Mouse (Mus musculus) ES-E14 (cell line): ENCODE data around the gene Foxn3. TPM values are rescaled to one million over a fixed set of nuclear protein-coding genes. Genes with fewer than 3 reads are reported as not detected.

Experiments used
- DNase-seq: peaks from one replicate; pipeline ENCODE4 v3.0.0-alpha.2; 2013; ENCODE audit warnings: low read depth, low spot score
- H3K27ac ChIP-seq: 2 replicates; pipeline ENCODE4 v1.5.1; 2012; ENCODE audit warnings: low read depth, mild to moderate bottlenecking, low read length, moderate library complexity, mixed read lengths; ENCODE audit not compliant: poor library complexity, insufficient read depth, severe bottlenecking
- H3K36me3 ChIP-seq: 2 replicates; pipeline ENCODE4 v1.6.1; 2012; ENCODE audit warnings: mild to moderate bottlenecking, low read length, moderate library complexity, mixed read lengths; ENCODE audit not compliant: control insufficient read depth, poor library complexity, insufficient read depth, severe bottlenecking
- H3K4me1 ChIP-seq, 2 experiments: fragments of 150-350 bp in 1 of 2; sonication (generic) in 1 of 2; 2 replicates each; pipeline ENCODE4 v1.6.1; 2012; ENCODE audit warnings: low read length in 2 of 2, mild to moderate bottlenecking in 1 of 2, mixed read lengths in 1 of 2; ENCODE audit not compliant: control insufficient read depth in 2 of 2, insufficient read depth in 2 of 2, poor library complexity in 1 of 2
- H3K4me3 ChIP-seq, 2 experiments: fragments of 150-350 bp in 1 of 2; sonication (generic) in 1 of 2; 2 replicates each; pipeline ENCODE4 v1.5.1; 2012; ENCODE audit warnings: low read length in 2 of 2, low read depth in 1 of 2, mild to moderate bottlenecking in 1 of 2, mixed read lengths in 1 of 2; ENCODE audit not compliant: insufficient read depth in 1 of 2, poor library complexity in 1 of 2, severe bottlenecking in 1 of 2
- H3K9ac ChIP-seq: 2 replicates; pipeline ENCODE4 v1.6.1; 2012; ENCODE audit warnings: low read depth, mild to moderate bottlenecking, low read length, mixed read lengths; ENCODE audit not compliant: poor library complexity, insufficient read depth, severe bottlenecking
- H3K9me3 ChIP-seq: fragments of 150-350 bp; sonication (generic); 2 replicates; pipeline ENCODE4 v1.6.1; 2012; ENCODE audit warnings: low read depth, mild to moderate bottlenecking, low read length; ENCODE audit not compliant: control insufficient read depth, insufficient read depth
- CHD2 ChIP-seq: IDR thresholded peaks from 2 replicates; pipeline ENCODE4 v1.6.1; 2014; ENCODE audit warnings: mild to moderate bottlenecking, low read depth, low read length, inconsistent platforms
- HCFC1 ChIP-seq: IDR thresholded peaks from 2 replicates; pipeline ENCODE4 v1.6.1; 2012; ENCODE audit warnings: low read length, inconsistent platforms, borderline replicate concordance; ENCODE audit not compliant: insufficient read depth
- MAFK ChIP-seq: IDR thresholded peaks from 2 replicates; pipeline ENCODE4 v1.6.1; 2014; ENCODE audit warnings: mild to moderate bottlenecking, low read depth, low read length, inconsistent platforms; ENCODE audit not compliant: insufficient read depth
- ZC3H11A ChIP-seq: IDR thresholded peaks from 2 replicates; pipeline ENCODE4 v1.6.1; 2012; ENCODE audit warnings: low read depth, mild to moderate bottlenecking, inconsistent platforms, low read length, borderline replicate concordance
- ZNF384 ChIP-seq: IDR thresholded peaks from 2 replicates; pipeline ENCODE4 v1.6.1; 2012; ENCODE audit warnings: low read depth, low read length, inconsistent platforms
- in situ Hi-C, 2 experiments: fragments of 600-800 bp; cut with MboI; formaldehyde crosslinking; loops; one replicate each; pipeline ENCODE4 v1.15.1; 2025; ENCODE audit warnings: low sequenced_read_pairs in 2 of 2, inconsistent platforms in 1 of 2; ENCODE audit not compliant: unreplicated experiment in 2 of 2
- total RNA-seq: library from RNA; depleted of rRNA; stranded (reverse); fragments of 300-350 nt; gene quantifications from 2 replicates; pipeline ENCODE4 v1.2.3, GENCODE M21; 2012; rRNA removed

Foxn3 gene
- 34.6 and 61.4 TPM in 2 replicates for total RNA-seq

DNA sequence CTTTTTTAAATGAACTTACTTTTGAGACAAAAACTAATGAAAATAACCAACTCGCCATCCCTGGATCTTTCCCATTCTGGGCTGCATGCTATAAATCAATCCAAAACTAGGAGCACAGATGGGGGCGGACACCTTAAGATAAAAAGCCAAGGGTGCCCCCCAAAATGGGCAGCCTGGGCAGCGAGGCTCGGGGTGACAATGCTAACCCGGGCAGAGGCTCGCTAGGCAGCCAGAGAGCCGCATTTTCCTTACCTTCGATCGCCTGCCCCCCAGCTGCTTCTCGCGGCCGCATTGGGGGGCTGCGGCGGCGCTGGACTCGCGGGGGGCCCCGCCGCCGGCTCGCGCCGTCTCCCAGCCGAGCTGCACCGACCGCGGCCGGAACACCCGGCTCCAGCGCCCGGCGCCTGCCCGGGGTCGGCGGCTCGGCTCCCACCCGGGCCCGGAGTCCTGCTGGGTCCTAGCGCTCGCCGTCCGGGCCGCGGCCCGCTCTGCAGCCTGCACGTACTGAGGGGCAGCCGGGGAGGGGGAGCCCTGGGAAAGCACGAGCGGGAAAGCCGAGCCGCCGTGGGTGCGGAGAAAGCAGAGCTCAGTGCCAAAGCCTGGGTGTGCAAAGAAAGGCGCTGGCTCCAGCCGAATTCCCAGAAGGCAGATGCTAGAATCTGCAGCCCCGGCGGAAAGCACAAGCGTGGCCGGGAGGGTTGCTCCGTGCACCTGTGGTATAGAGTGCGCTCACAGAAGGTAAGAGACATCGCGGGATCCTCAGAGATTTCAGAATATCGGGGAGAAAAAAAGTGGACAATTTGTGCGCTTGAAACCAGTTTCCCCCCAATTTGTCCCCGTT, at the start of gene Foxn3:
Foxn3 (minus strand) TSS at position 364 of the 841 bp plus-strand sequence.
- Histone ChIP-seq H3K27ac (no peak within 1 kb of the TSS), H3K4me3 (peak within 1 kb of the TSS; percentile 76 to 92), H3K4me1 (peaks cover 0 to 5% of the 10 kb centered on the region in 2 experiments; a peak in 1 of 4 replicates), H3K36me3 (no peaks in the 10 kb centered on the region), H3K9ac (peak within 1 kb of the TSS; percentile 87), H3K9me3 (no peaks in the 10 kb centered on the region)
- in situ Hi-C loops, result no loop called here
- peak; percentile 51 for DNase-seq
- no peak for TF ChIP-seq MAFK
- peak; percentile 40; the same call in 1 of the 2 replicates for TF ChIP-seq HCFC1
- TF ChIP-seq ZC3H11A, result no peak
- peak; percentile 88 for TF ChIP-seq CHD2
- peak; percentile 79 for TF ChIP-seq ZNF384

DNA sequence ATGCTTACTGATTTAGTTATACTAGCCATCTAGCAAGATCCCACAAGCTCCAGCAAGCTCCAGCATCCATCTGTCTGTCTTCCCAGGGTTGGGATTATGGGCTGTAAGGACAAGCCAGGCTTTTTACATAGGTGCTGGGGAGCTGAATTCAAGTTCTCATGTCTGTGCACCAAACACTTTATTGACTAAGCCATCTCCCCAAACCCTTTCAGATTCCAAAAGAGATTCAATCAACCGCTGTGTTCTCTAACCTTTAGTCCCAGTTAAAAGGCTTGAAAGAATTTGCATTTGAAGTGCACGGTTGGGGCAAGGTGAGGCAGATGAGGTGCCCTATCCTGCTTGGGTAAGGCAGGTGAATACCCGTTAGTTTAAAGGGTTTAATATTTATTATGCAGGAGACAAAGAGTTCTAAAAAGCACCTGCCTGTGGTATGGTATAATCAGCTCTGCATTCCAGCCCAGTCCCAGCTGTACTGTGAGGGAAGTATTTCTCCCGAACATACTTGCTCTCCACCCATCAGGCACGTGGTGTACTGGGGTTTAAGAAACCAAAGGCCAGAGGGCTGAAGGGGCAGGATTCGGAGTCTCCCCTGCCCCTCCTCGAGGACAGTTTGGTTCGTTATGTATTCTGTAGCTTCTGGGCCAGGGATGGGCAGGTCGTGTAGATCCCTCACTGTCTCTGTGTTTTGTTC, 48.9 kb upstream of the Foxn3 start:
- H3K36me3 ChIP-seq, result no peaks in the 10 kb centered on the region
- DNase-seq, result no peak
- in situ Hi-C loops, result no loop called here
- no peak for TF ChIP-seq ZNF384
- no peak for TF ChIP-seq MAFK
- TF ChIP-seq ZC3H11A, result no peak
- TF ChIP-seq HCFC1, result no peak
- TF ChIP-seq CHD2, result no peak
- H3K9me3 ChIP-seq, result no peaks in the 10 kb centered on the region
- H3K4me1 ChIP-seq, result peaks cover 0 to 2% of the 10 kb centered on the region in 2 experiments; a peak in 1 of 4 replicates
- H3K4me3 ChIP-seq, result no peak overlapping the region
- no peak overlapping the region for H3K9ac ChIP-seq
- no peak overlapping the region for H3K27ac ChIP-seq

GRCm38 (mm10) chr12:99610868-99611267, 47.5 kb upstream of the Foxn3 start:
- TF ChIP-seq ZNF384 (no peak), ZC3H11A (no peak), CHD2 (no peak), MAFK (no peak)
- in situ Hi-C loops, result no loop called here
- H3K9ac ChIP-seq, result no peak overlapping the region
- no peak overlapping the region for H3K27ac ChIP-seq
- no peaks in the 10 kb centered on the region for H3K36me3 ChIP-seq
- peaks cover 0 to 2% of the 10 kb centered on the region in 2 experiments; a peak in 1 of 4 replicates for H3K4me1 ChIP-seq
- DNase-seq, result no peak
- no peaks in the 10 kb centered on the region for H3K9me3 ChIP-seq
- H3K4me3 ChIP-seq, result no peak overlapping the region

DNA sequence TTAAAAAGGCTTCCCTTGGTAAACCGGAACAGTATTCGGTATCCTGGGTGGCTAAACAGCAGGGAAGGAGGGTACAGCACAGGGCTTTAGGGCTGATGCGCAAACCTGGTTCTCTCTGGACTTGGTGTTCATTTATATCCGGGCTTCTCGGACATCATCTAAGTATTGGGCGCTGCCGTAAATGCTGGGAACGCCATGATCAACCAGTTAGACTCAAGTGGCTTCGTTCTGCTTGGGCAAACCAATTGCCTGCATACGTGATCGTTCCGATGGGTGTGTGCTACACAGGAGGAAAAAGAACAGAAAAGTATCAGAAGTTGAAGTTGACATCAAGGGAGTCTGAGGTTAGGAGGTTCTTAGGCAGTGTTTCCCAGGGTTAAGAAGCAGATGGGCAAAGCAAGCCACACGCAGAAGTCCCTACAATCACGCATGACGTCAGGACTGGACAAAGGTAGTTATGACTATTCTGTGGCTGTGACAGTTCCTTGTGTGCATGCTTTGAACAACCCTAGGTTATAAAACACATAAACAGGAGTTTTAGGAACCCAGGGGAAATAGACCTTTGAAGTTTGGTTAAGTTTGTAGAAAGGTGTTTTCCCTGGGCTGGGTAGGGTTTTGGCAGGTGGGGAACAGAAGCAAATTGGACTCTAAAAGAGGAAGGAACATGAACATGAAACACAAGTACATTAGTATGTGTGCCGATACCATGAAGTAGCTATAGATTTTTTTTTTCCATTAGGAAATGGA, 46.9 kb upstream of the Foxn3 start:
- H3K4me3 ChIP-seq, result no peak overlapping the region
- in situ Hi-C loops, result no loop called here
- H3K36me3 ChIP-seq, result no peaks in the 10 kb centered on the region
- H3K9ac ChIP-seq, result no peak overlapping the region
- TF ChIP-seq ZC3H11A, result no peak
- TF ChIP-seq MAFK, result no peak
- no peak for TF ChIP-seq HCFC1
- TF ChIP-seq CHD2, result no peak
- TF ChIP-seq ZNF384, result no peak
- DNase-seq, result no peak
- peaks cover 0 to 2% of the 10 kb centered on the region in 2 experiments; a peak in 1 of 4 replicates for H3K4me1 ChIP-seq
- no peak overlapping the region for H3K27ac ChIP-seq
- H3K9me3 ChIP-seq, result no peaks in the 10 kb centered on the region
